Mouse (Mus musculus): ENCODE measurements around the gene Akt1s1. TPM values are rescaled to one million over a fixed set of nuclear protein-coding genes. Genes with fewer than 3 reads are reported as not detected.
A peak's percentile ranks its signal among the peaks of the same experiment; 100 is the strongest.

The Akt1s1 gene
- polyA plus RNA-seq, 2 experiments from 2014 or later, result 1.2 to 3.1 TPM

- no peak for ATAC-seq
Measured at GRCm38 (mm10) chr7:44826771-44827170, 22.0 kb upstream of the Akt1s1 start.

- ATAC-seq, result no peak
Measured at GRCm38 (mm10) chr7:44828706-44829105, 20.1 kb upstream of the Akt1s1 start.

GRCm38 (mm10) chr7:44832763-44833162 is 16.0 kb upstream of the Akt1s1 start:
- no peak for ATAC-seq

GRCm38 (mm10) chr7:44835373-44836015 is 13.3 kb upstream of the Akt1s1 start:
- ATAC-seq, result peak; percentile 38

GRCm38 (mm10) chr7:44836016-44836404 is 12.8 kb upstream of the Akt1s1 start:
- no peak for ATAC-seq

- no peak for ATAC-seq
Measured at GRCm38 (mm10) chr7:44836423-44837053, 12.3 kb upstream of the Akt1s1 start.

- no peak for ATAC-seq
Measured at GRCm38 (mm10) chr7:44838073-44838472, 10.7 kb upstream of the Akt1s1 start.

GRCm38 (mm10) chr7:44839171-44839490 is 9.7 kb upstream of the Akt1s1 start:
- ATAC-seq, result peak; percentile 66

GRCm38 (mm10) chr7:44839491-44840191 is 9.2 kb upstream of the Akt1s1 start:
- peak; percentile 70 for ATAC-seq

- no peak for ATAC-seq
Measured at GRCm38 (mm10) chr7:44840426-44840825, 8.4 kb upstream of the Akt1s1 start.

GRCm38 (mm10) chr7:44841825-44842463 is 6.8 kb upstream of the Akt1s1 start:
- no peak for ATAC-seq

- no peak for ATAC-seq
Measured at GRCm38 (mm10) chr7:44845006-44845405, 3.8 kb upstream of the Akt1s1 start.

- ATAC-seq, result no peak
Measured at GRCm38 (mm10) chr7:44846804-44847203, 2.0 kb upstream of the Akt1s1 start.

GRCm38 (mm10) chr7:44847772-44848171 is 1.0 kb upstream of the Akt1s1 start:
- no peak for ATAC-seq

- ATAC-seq, result peak; percentile 56
Measured at GRCm38 (mm10) chr7:44849416-44850111, 773 bp downstream of the Akt1s1 start.

- no peak for ATAC-seq
Measured at GRCm38 (mm10) chr7:44850146-44850545, 1.4 kb downstream of the Akt1s1 start.

- no peak for ATAC-seq
Measured at GRCm38 (mm10) chr7:44850789-44851624, 2.2 kb downstream of the Akt1s1 start.

GRCm38 (mm10) chr7:44851625-44852234 is 2.9 kb downstream of the Akt1s1 start:
- no peak for ATAC-seq

GRCm38 (mm10) chr7:44852259-44853027 is 3.7 kb downstream of the Akt1s1 start:
- ATAC-seq, result no peak

- no peak for ATAC-seq
Measured at GRCm38 (mm10) chr7:44853065-44853464, 4.3 kb downstream of the Akt1s1 start.

Data from CD4-positive, CD25-positive, alpha-beta regulatory T cell, adult 4 months (primary cell).